Mouse (Mus musculus) testis, adult 2 months (tissue): ENCODE measurements around the gene Fat3. TPM values are rescaled to one million over a fixed set of nuclear protein-coding genes. Genes with fewer than 3 reads are reported as not detected.

Experiments
- H3K27ac ChIP-seq: fragments of 200-500 bp; 2 replicates; pipeline ENCODE4 v1.5.1; 2012; ENCODE audit warnings: low read depth, low read length; ENCODE audit not compliant: control insufficient read depth, insufficient read depth
- H3K27me3 ChIP-seq: fragments of 200-500 bp; 2 replicates; pipeline ENCODE4 v1.6.1; 2012; ENCODE audit warnings: mild to moderate bottlenecking, low read length, moderate library complexity; ENCODE audit not compliant: control insufficient read depth, insufficient read depth
- H3K36me3 ChIP-seq: fragments of 200-500 bp; 2 replicates; pipeline ENCODE4 v1.6.1; 2012; ENCODE audit warnings: mild to moderate bottlenecking, low read length; ENCODE audit not compliant: control insufficient read depth, insufficient read depth
- H3K4me1 ChIP-seq: fragments of 200-500 bp; 2 replicates; pipeline ENCODE4 v1.6.1; 2012; ENCODE audit warnings: low read length; ENCODE audit not compliant: control insufficient read depth, insufficient read depth
- H3K4me3 ChIP-seq: fragments of 200-500 bp; 2 replicates; pipeline ENCODE4 v1.5.1; 2012; ENCODE audit warnings: low read depth, mild to moderate bottlenecking, low read length, moderate library complexity, mixed read lengths; ENCODE audit not compliant: control insufficient read depth
- CTCF ChIP-seq: fragments of 200-500 bp; IDR thresholded peaks from 2 replicates; pipeline ENCODE4 v1.5.1; 2012; ENCODE audit warnings: low read depth, mild to moderate bottlenecking, inconsistent platforms, low read length, moderate library complexity; ENCODE audit not compliant: control insufficient read depth, insufficient read depth, insufficient replicate concordance
- POLR2A ChIP-seq: fragments of 200-500 bp; IDR thresholded peaks from 2 replicates; pipeline ENCODE4 v1.6.1; 2012; ENCODE audit warnings: low read depth, mild to moderate bottlenecking, inconsistent platforms, low read length, moderate library complexity; ENCODE audit not compliant: control insufficient read depth
- polyA plus RNA-seq: library from polyadenylated mRNA; depleted of rRNA; stranded (reverse); fragments of >200 nt; gene quantifications from 2 replicates; pipeline ENCODE4 v1.2.3, GENCODE M21; 2012

Gene Fat3
- polyA plus RNA-seq, 1 experiment = 1.7 TPM

DNA sequence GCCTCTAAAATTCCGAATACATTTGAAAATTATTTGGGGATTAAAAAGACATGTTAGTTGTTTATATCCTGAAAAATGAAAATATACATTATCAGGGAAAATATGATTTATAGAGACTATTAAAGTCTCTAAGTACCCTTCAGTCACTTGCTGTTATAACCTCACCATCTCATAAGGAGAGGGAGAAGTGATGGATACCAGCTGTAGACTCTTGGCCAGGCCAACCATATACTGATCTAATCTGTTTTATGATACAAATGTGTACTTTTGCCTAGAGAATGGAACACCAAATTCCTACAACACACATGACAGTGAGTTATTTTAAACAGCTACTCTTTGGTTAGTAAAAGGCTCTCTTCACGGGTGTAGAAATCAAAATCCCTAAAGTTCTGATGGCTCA lies 208.6 kb downstream of the Fat3 start:
- H3K4me3 ChIP-seq = no peak overlapping the region
- H3K27ac ChIP-seq = no peak overlapping the region
- H3K4me1 ChIP-seq = no peaks in the 10 kb centered on the region
- H3K27me3 ChIP-seq = no peaks in the 10 kb centered on the region
- TF ChIP-seq POLR2A = no peak
- TF ChIP-seq CTCF = no peak
- H3K36me3 ChIP-seq = no peaks in the 10 kb centered on the region

DNA sequence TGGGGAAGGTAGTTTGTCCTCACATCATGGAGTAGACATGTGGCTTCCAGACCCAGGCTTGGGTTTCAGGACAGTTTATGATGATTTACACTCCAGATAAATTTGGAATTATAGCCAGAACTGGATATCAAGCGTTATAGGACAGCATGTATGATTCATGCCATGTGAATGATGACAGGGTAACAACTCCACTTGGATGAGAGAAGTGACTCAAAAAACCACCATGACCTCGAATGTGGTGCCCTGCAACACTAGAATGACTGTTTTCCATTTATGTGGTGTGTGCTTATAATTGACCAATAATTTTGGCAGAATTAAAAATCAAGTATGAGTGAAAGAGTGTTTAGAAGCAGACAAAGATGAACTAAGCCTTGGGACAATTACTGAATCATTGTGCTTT lies 210.2 kb downstream of the Fat3 start:
- Histone ChIP-seq H3K4me1 (no peaks in the 10 kb centered on the region), H3K27me3 (no peaks in the 10 kb centered on the region), H3K4me3 (no peak overlapping the region), H3K36me3 (no peaks in the 10 kb centered on the region), H3K27ac (no peak overlapping the region)
- TF ChIP-seq CTCF (no peak), POLR2A (no peak)

DNA sequence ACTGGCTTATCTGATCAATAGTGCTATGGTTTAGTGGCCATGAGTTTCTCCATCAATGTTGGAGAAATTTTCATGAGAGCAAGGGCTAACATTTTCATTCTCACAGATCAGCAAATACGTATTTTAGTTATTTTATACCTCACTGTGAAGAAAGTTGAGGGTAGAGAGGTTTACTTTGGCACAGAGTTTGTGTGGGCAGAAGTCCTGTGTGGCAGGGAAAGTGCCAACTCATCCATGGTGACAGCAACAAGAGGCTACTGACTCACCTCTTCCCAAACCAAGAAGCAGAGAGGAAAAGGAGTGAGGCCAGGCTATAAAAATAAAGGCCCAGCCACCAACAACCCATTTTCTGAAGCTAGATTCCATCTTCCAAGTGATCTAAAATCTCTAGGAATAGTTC lies 218.1 kb downstream of the Fat3 start:
- Histone ChIP-seq H3K36me3 (no peaks in the 10 kb centered on the region), H3K4me1 (no peaks in the 10 kb centered on the region), H3K27ac (no peak overlapping the region), H3K27me3 (no peaks in the 10 kb centered on the region), H3K4me3 (no peak overlapping the region)
- TF ChIP-seq CTCF = no peak
- no peak for TF ChIP-seq POLR2A

DNA sequence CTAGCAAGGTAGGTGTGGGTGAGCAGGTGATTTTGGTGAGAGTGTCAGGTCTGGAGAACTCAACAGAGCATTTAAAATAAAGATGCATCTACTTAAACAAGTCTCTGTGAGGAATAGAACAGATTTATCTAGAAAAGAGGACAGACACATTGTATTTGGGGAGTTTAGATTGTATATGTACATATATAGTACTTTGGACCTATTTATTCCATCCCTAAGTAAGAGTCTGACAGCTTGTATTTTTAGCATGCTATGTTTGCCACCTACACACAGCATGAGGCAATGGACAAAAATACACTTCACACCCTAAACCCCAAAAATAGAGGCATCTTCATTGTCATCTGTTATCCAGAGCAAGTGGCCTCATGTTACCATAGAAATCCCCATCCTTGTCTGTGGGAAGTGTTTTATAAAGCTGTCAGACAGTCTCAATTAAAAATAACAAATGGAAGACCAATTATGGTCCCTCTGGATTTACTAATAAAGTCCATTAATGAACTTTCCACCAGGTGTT lies 218.7 kb downstream of the Fat3 start:
- H3K27ac ChIP-seq = no peak overlapping the region
- no peak overlapping the region for H3K4me3 ChIP-seq
- H3K27me3 ChIP-seq = no peaks in the 10 kb centered on the region
- no peak for TF ChIP-seq CTCF
- TF ChIP-seq POLR2A = no peak
- H3K4me1 ChIP-seq = no peaks in the 10 kb centered on the region
- no peaks in the 10 kb centered on the region for H3K36me3 ChIP-seq

DNA sequence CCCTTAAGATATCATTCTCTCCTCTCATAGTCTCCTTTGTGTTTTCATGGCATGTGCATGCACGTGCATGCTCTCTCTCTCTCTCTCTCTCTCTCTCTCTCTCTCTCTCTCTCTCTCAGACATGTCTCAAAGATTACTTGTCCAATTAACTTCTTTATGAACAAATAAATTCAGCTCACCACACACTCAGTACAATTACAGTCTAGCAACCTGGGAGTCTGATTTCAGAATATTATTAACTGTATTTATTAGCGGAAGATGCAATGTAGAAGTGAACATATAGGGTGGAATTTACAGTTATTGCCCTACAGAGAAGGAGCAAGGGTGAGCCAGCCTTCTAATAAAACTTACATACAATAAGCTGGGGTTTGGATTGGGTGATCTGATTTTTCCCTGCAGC lies 225.5 kb downstream of the Fat3 start:
- no peaks in the 10 kb centered on the region for H3K27me3 ChIP-seq
- H3K36me3 ChIP-seq = no peaks in the 10 kb centered on the region
- no peak overlapping the region for H3K4me3 ChIP-seq
- H3K4me1 ChIP-seq = no peaks in the 10 kb centered on the region
- TF ChIP-seq POLR2A (no peak), CTCF (no peak)
- H3K27ac ChIP-seq = no peak overlapping the region

DNA sequence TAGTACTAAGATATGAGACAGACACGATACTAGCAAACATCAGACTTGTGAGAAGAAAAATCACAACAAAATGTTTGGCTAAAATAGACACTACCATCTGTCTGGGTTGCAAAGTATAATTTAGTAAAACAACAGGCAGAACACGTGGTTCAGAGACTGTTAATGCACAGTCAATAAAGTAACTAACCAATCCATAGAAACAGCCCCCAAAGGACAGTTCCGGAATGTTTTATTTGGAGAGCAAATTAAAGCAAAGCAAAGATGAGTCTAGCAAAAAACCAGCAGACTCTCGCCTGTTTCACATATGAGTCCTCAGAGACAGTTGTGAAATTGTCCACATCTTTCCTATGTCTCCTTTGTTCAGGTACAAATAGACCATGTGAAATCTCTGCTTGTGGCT lies 227.0 kb downstream of the Fat3 start:
- Histone ChIP-seq H3K4me3 (no peak overlapping the region), H3K36me3 (no peaks in the 10 kb centered on the region), H3K4me1 (no peaks in the 10 kb centered on the region), H3K27ac (no peak overlapping the region), H3K27me3 (no peaks in the 10 kb centered on the region)
- TF ChIP-seq POLR2A (no peak), CTCF (no peak)

DNA sequence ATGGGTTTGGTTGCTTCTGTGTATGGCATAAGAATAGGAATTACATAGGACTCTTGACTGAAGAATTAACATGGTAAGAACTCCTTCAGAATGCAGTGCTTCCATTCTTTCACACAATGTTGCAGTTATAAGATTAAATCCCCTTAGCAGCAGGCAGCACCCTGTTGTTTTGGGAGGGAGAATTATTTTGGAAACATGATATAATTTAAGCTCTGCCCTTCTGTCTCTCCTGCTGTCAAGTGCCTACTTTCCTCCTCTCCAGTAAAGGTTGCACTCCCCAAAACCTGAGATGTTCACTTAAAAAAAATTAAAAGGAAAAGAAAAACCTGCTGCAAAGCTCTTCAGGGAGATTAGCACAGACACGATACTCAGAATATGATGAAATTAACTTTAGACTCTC lies 228.3 kb downstream of the Fat3 start:
- Histone ChIP-seq H3K27me3 (no peaks in the 10 kb centered on the region), H3K4me3 (no peak overlapping the region), H3K4me1 (no peaks in the 10 kb centered on the region), H3K27ac (no peak overlapping the region), H3K36me3 (no peaks in the 10 kb centered on the region)
- TF ChIP-seq POLR2A (no peak), CTCF (no peak)

DNA sequence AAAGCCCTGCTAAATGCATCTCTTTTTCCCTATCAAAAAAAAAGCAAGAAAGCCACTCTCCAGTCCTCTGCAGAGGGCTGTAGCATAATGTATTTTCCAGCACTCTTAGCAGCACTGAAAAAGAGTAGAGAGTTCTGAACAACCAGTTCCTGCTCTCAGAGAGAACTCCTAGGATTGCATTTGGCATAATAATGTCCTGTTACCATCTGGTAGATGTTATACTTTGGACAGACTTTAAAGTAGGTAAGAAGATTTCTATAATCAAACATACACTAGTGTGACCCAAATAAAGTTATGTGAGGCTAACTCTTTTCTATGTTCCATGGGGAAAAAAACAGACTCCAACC lies 230.3 kb downstream of the Fat3 start:
- H3K4me1 ChIP-seq = no peaks in the 10 kb centered on the region
- no peaks in the 10 kb centered on the region for H3K36me3 ChIP-seq
- H3K27ac ChIP-seq = no peak overlapping the region
- TF ChIP-seq POLR2A = no peak
- TF ChIP-seq CTCF = no peak
- H3K27me3 ChIP-seq = no peaks in the 10 kb centered on the region
- H3K4me3 ChIP-seq = no peak overlapping the region
